Mouse (Mus musculus) intestine, embryonic 14.5 days (tissue): Measurements from ENCODE around the gene Plekho2. TPM values are rescaled to one million over a fixed set of nuclear protein-coding genes. Genes with fewer than 3 reads are reported as not detected.
A peak's percentile ranks its signal among the peaks of the same experiment; 100 is the strongest.

Experiments used
- ATAC-seq: fragments of 200-750 bp; cut with Nextera tagmentation; replicated peaks from 2 replicates; pipeline ENCODE4 v1.8.0; 2017; ENCODE audit warnings: low read depth, moderate number of reproducible peaks, moderate TSS enrichment, moderate library complexity; ENCODE audit not compliant: low FRiP score, low TSS enrichment
- DNase-seq: peaks from one replicate; pipeline ENCODE4 v3.0.0-alpha.2; 2018; ENCODE audit warnings: low spot score
- H3K27ac ChIP-seq: fragments of 300-500 bp; sonication (generic); 2 replicates; pipeline ENCODE4 v1.5.1; 2014; ENCODE audit warnings: low read depth, mild to moderate bottlenecking, control low read depth
- H3K27me3 ChIP-seq: fragments of 300-500 bp; sonication (generic); replicated peaks from 2 replicates; pipeline ENCODE4 v1.6.1; 2014; ENCODE audit warnings: low read length, control low read depth; ENCODE audit not compliant: control insufficient read depth, insufficient read depth
- H3K36me3 ChIP-seq: fragments of 300-500 bp; sonication (generic); 2 replicates; pipeline ENCODE4 v1.6.1; 2014; ENCODE audit warnings: low read length, control low read depth; ENCODE audit not compliant: control insufficient read depth, insufficient read depth
- H3K4me1 ChIP-seq: fragments of 300-500 bp; sonication (generic); replicated peaks from 2 replicates; pipeline ENCODE4 v1.6.1; 2014; ENCODE audit warnings: low read length, control low read depth, mixed read lengths; ENCODE audit not compliant: control insufficient read depth, insufficient read depth
- H3K4me2 ChIP-seq: fragments of 300-500 bp; sonication (generic); 2 replicates; pipeline ENCODE4 v1.6.1; 2014; ENCODE audit warnings: low read length
- H3K4me3 ChIP-seq: fragments of 300-500 bp; sonication (generic); 2 replicates; pipeline ENCODE4 v1.5.1; 2014; ENCODE audit warnings: low read depth, low read length, control low read depth, mixed read lengths
- H3K9ac ChIP-seq: fragments of 300-500 bp; sonication (generic); 2 replicates; pipeline ENCODE4 v1.6.1; 2014; ENCODE audit warnings: mild to moderate bottlenecking, low read length
- H3K9me3 ChIP-seq: fragments of 300-500 bp; sonication (generic); 2 replicates; pipeline ENCODE4 v1.6.1; 2016; ENCODE audit warnings: low read length, control low read depth; ENCODE audit not compliant: control insufficient read depth
- WGBS: fragments of 180-500 bp; shearing (Covaris S2); extraction: QIAGEN DNeasy Blood & Tissue Kit; methylation state at CpG from one replicate; pipeline ENCODE4 v1.1.7; 2014; 5-methylcytosine and 5-hydroxymethylcytosine counted together
- polyA plus RNA-seq: library from polyadenylated mRNA; unstranded; fragments of >200 nt; fragmentation: Nextera tagmentation; extraction: Ambion mirVana; gene quantifications from 2 replicates; pipeline ENCODE4 v1.2.1, GENCODE M21; 2014

The Plekho2 gene
- 11.9 and 12.6 TPM in 2 replicates for polyA plus RNA-seq

GRCm38 (mm10) chr9:65579781-65580371, at the start of gene Plekho2:
Gene Plekho2 (minus strand): TSS chr9:65580040.
- Histone ChIP-seq H3K4me1 (peaks cover 37% of the 10 kb centered on the region), H3K4me2 (peak within 1 kb of the TSS; percentile 69), H3K4me3 (peak within 1 kb of the TSS; percentile 47), H3K9ac (peak within 1 kb of the TSS; percentile 52), H3K27me3 (no peaks in the 10 kb centered on the region), H3K9me3 (no peaks in the 10 kb centered on the region), H3K36me3 (no peaks in the 10 kb centered on the region), H3K27ac (peak within 1 kb of the TSS; percentile 51)
- WGBS: under 1% methylated on average over 44 of the region's 45 CpGs
- ATAC-seq (peak; percentile 90), DNase-seq (peak; percentile 99)

- ATAC-seq (no peak), DNase-seq (peak; percentile 72)
- H3K4me1 ChIP-seq: peaks cover 10% of the 10 kb centered on the region; the same call in 1 of the 2 replicates
- peak within 1 kb of the TSS; percentile 64 for H3K27ac ChIP-seq
- H3K36me3 ChIP-seq: no peaks in the 10 kb centered on the region
- peak within 1 kb of the TSS; percentile 95 for H3K4me2 ChIP-seq
- H3K9ac ChIP-seq: peak within 1 kb of the TSS; percentile 70
- no peaks in the 10 kb centered on the region for H3K9me3 ChIP-seq
- peak within 1 kb of the TSS; percentile 77 for H3K4me3 ChIP-seq
- peaks cover 21% of the 10 kb centered on the region for H3K27me3 ChIP-seq
- 2% methylated on average over 34 of the region's 40 CpGs for WGBS
Measured at GRCm38 (mm10) chr9:65629025-65629766, 49.4 kb upstream of the Plekho2 start, which contains the start of gene Rbpms2. Gene Rbpms2 (plus strand): TSS chr9:65629648.

GRCm38 (mm10) chr9:65624266-65624665, 44.4 kb upstream of the Plekho2 start:
- H3K36me3 ChIP-seq: no peaks in the 10 kb centered on the region
- no peak for DNase-seq
- no peak overlapping the region for H3K9ac ChIP-seq
- no peak overlapping the region for H3K4me3 ChIP-seq
- no peak overlapping the region for H3K27ac ChIP-seq
- no peak for ATAC-seq
- peaks cover 18% of the 10 kb centered on the region; the same call in 1 of the 2 replicates for H3K27me3 ChIP-seq
- H3K9me3 ChIP-seq: no peaks in the 10 kb centered on the region
- H3K4me1 ChIP-seq: no peaks in the 10 kb centered on the region; the same call in 1 of the 2 replicates
- WGBS: 72% methylated on average over 2 of the region's 2 CpGs
- H3K4me2 ChIP-seq: no peak overlapping the region

- WGBS: 85% methylated on average over 5 of the region's 5 CpGs
- no peak overlapping the region for H3K4me3 ChIP-seq
- ATAC-seq: no peak
- H3K36me3 ChIP-seq: no peaks in the 10 kb centered on the region
- no peaks in the 10 kb centered on the region for H3K4me1 ChIP-seq
- H3K27ac ChIP-seq: no peak overlapping the region
- peaks cover 6% of the 10 kb centered on the region; the same call in 1 of the 2 replicates for H3K27me3 ChIP-seq
- H3K4me2 ChIP-seq: no peak overlapping the region
- H3K9ac ChIP-seq: no peak overlapping the region
- no peaks in the 10 kb centered on the region for H3K9me3 ChIP-seq
- no peak for DNase-seq
Measured at GRCm38 (mm10) chr9:65622826-65623225, 43.0 kb upstream of the Plekho2 start.

GRCm38 (mm10) chr9:65621666-65622065, 41.8 kb upstream of the Plekho2 start:
- 83% methylated on average over 2 of the region's 2 CpGs for WGBS
- H3K9me3 ChIP-seq: no peaks in the 10 kb centered on the region
- H3K9ac ChIP-seq: no peak overlapping the region
- ATAC-seq (no peak), DNase-seq (no peak)
- no peak overlapping the region for H3K4me2 ChIP-seq
- H3K27me3 ChIP-seq: no peaks in the 10 kb centered on the region
- no peak overlapping the region for H3K27ac ChIP-seq
- no peak overlapping the region for H3K4me3 ChIP-seq
- H3K36me3 ChIP-seq: no peaks in the 10 kb centered on the region
- no peaks in the 10 kb centered on the region for H3K4me1 ChIP-seq

- Histone ChIP-seq H3K4me2 (no peak overlapping the region), H3K4me3 (no peak overlapping the region), H3K9me3 (no peaks in the 10 kb centered on the region), H3K27ac (no peak overlapping the region), H3K36me3 (no peaks in the 10 kb centered on the region), H3K4me1 (no peaks in the 10 kb centered on the region), H3K27me3 (no peaks in the 10 kb centered on the region), H3K9ac (no peak overlapping the region)
- ATAC-seq (no peak), DNase-seq (no peak)
- WGBS: 90% methylated on average over 4 of the region's 4 CpGs
Measured at GRCm38 (mm10) chr9:65621196-65621595, 41.4 kb upstream of the Plekho2 start.

- no peaks in the 10 kb centered on the region for H3K4me1 ChIP-seq
- H3K9ac ChIP-seq: no peak overlapping the region
- H3K36me3 ChIP-seq: no peaks in the 10 kb centered on the region
- no peaks in the 10 kb centered on the region for H3K9me3 ChIP-seq
- 58% methylated on average over 3 of the region's 3 CpGs for WGBS
- H3K27ac ChIP-seq: no peak overlapping the region
- H3K27me3 ChIP-seq: no peaks in the 10 kb centered on the region
- no peak for ATAC-seq
- no peak for DNase-seq
- no peak overlapping the region for H3K4me2 ChIP-seq
- H3K4me3 ChIP-seq: no peak overlapping the region
Measured at GRCm38 (mm10) chr9:65619311-65619710, 39.5 kb upstream of the Plekho2 start.

GRCm38 (mm10) chr9:65613098-65613497, 33.3 kb upstream of the Plekho2 start:
- no peaks in the 10 kb centered on the region for H3K4me1 ChIP-seq
- ATAC-seq: no peak
- H3K4me3 ChIP-seq: no peak overlapping the region
- H3K9ac ChIP-seq: no peak overlapping the region
- H3K27me3 ChIP-seq: no peaks in the 10 kb centered on the region
- H3K9me3 ChIP-seq: no peaks in the 10 kb centered on the region
- H3K36me3 ChIP-seq: no peaks in the 10 kb centered on the region
- no peak for DNase-seq
- no peak overlapping the region for H3K4me2 ChIP-seq
- WGBS: 20% methylated on average over 2 of the region's 2 CpGs
- peak overlapping the region; percentile 54 for H3K27ac ChIP-seq
